Mouse (Mus musculus) embryonic fibroblast, embryonic 13.5 days (primary cell): ENCODE measurements at regions not wholly inside any gene's neighbourhood (a gene's known extent, or its start where the extent isn't known, plus 50 kb on each side); places are given as distances from the start of the nearest gene placed in this dataset.

Experiments
- CTCF ChIP-seq: IDR thresholded peaks from 2 replicates; pipeline ENCODE4 v1.5.1; 2011; ENCODE audit warnings: mild to moderate bottlenecking, control low read depth, low read length, moderate library complexity, borderline replicate concordance; ENCODE audit not compliant: insufficient read depth
- POLR2A ChIP-seq: IDR thresholded peaks from 2 replicates; pipeline ENCODE4 v1.6.1; 2011; ENCODE audit warnings: low read depth, mild to moderate bottlenecking, control low read depth, low read length, moderate library complexity

DNA sequence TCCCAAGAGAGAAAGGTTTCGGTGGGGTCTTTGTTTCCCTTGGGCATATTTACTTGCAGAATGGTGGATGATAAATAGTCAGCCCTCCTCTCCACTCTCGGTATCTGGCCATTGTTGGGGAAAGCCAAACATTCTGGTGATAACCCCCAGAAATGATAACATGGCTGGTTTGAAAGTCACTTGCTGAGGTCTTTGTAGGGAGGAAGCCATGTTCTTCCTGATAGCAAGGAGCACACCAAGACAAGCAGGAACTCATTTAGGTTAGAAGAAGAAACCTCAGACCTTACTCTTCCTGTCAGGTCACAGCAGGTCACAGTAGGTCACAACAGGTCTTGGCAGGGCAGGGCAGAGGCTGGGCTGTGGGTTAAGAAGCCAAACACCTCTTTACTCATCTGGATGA lies 144.1 kb upstream of the Jun start:
- TF ChIP-seq CTCF (no peak), POLR2A (no peak)
